ENCODE assay signal across 8 mouse cellular contexts in genomic region chr11:100298274-100299036, GRCm38 (mm10). TPM values are rescaled to one million over a fixed set of nuclear protein-coding genes. Genes with fewer than 3 reads are reported as not detected.
DNase-seq lines count a peak whose midpoint lies in the region; ATAC-seq lines count a peak whose summit lies in the region.

No protein-coding gene starts in this region.

- no peaks in the 10 kb centered on the region for H3K27me3 ChIP-seq in hindbrain, embryonic 15.5 days

- H3K9me3 ChIP-seq in hindbrain, embryonic 15.5 days: no peaks in the 10 kb centered on the region

- peak overlapping the region; percentile 47 for H3K4me2 ChIP-seq in hindbrain, embryonic 15.5 days

- 0 out of 2 replicates have a peak, but pooled peaks cover 5% of the 10 kb centered on the region for H3K4me1 ChIP-seq in hindbrain, embryonic 15.5 days (replicated peaks)

- DNase-seq in T-cell, adult 2 months (ENCODE audit: low spot score): peak; percentile 79
- DNase-seq in cerebellum, postnatal 36 days: peak; percentile 84 to 89
- DNase-seq in frontal cortex, postnatal 36 days (ENCODE audit: low spot score in 2 of 2): peak; percentile 82 to 87
- DNase-seq in left cerebral cortex, postnatal 10 days (ENCODE audit: extremely low spot score in 1 of 2, low spot score in 2 of 2): peak; percentile 63 to 81
- DNase-seq in right cerebral cortex, postnatal 25 days: peak; percentile 66
- peak; percentile 77 to 81 for DNase-seq in urinary bladder, postnatal 36 days (ENCODE audit: low spot score in 2 of 2)

- intact Hi-C loops in left cerebral cortex, postnatal 10 days (cut with DNase I): loop anchor here (5.0 kb wide), 2 partner anchors 836 to 921 kb away; no protein-coding TSS in a partner anchor

- 0 out of 2 replicates have a peak overlapping the region, but pooled peaks have one; percentile 10 for H3K9ac ChIP-seq in hindbrain, embryonic 15.5 days

- peak; percentile 69; the same call in 1 of the 2 replicates for ATAC-seq in hindbrain, embryonic 15.5 days (ENCODE audit: low FRiP score, low read depth)
- ATAC-seq in megakaryocyte progenitor cell, adult 5-6 weeks (replicated peaks; ENCODE audit: poor library complexity): peak; percentile 84

- peak overlapping the region; percentile 15; the same call in 1 of the 2 replicates for H3K4me3 ChIP-seq in hindbrain, embryonic 15.5 days

- 19% methylated on average over 18 of the region's 18 CpGs for WGBS in hindbrain, embryonic 15.5 days

- no peak overlapping the region for H3K27ac ChIP-seq in hindbrain, embryonic 15.5 days (replicated peaks)

- H3K36me3 ChIP-seq in hindbrain, embryonic 15.5 days: no peaks in the 10 kb centered on the region

RNA-seq across cellular contexts. Expression of gene Eif1, which starts 21.2 kb away (rescaled TPM):
- polyA plus RNA-seq in hindbrain, embryonic 15.5 days (2015; fragmentation: Nextera tagmentation; extraction: Ambion mirVana): 1,215 and 1,231 TPM in 2 replicates
- total RNA-seq in left cerebral cortex, postnatal 10 days (2021): 100 to 1,000 TPM; 770 to 774 TPM
- total RNA-seq in megakaryocyte progenitor cell, adult 5-6 weeks (2015): 1,262 and 1,322 TPM in 2 replicates
- 95.6 and 142 TPM in 2 replicates for total RNA-seq in megakaryocyte progenitor cell, adult 5-6 weeks (2017)

RNA-seq across cellular contexts. Expression of gene Krt42, which starts 28.8 kb away (rescaled TPM):
- polyA plus RNA-seq in hindbrain, embryonic 15.5 days (2015; fragmentation: Nextera tagmentation; extraction: Ambion mirVana): not detected in 2 replicates
- total RNA-seq in left cerebral cortex, postnatal 10 days (2021): not detected
- total RNA-seq in megakaryocyte progenitor cell, adult 5-6 weeks (2015): not detected in 2 replicates
- not detected in 2 replicates for total RNA-seq in megakaryocyte progenitor cell, adult 5-6 weeks (2017)

RNA-seq across cellular contexts. Expression of gene Gast, which starts 35.8 kb away (rescaled TPM):
- polyA plus RNA-seq in hindbrain, embryonic 15.5 days (2015; fragmentation: Nextera tagmentation; extraction: Ambion mirVana): 0.38 TPM in 1 of 2 replicates, not detected in the other
- total RNA-seq in left cerebral cortex, postnatal 10 days (2021): not detected
- not detected in 2 replicates for total RNA-seq in megakaryocyte progenitor cell, adult 5-6 weeks (2015)
- total RNA-seq in megakaryocyte progenitor cell, adult 5-6 weeks (2017): not detected in 2 replicates

RNA-seq across cellular contexts. Expression of gene Krt17, which starts 37.6 kb away (rescaled TPM):
- polyA plus RNA-seq in hindbrain, embryonic 15.5 days (2015; fragmentation: Nextera tagmentation; extraction: Ambion mirVana): 0.18 and 0.39 TPM in 2 replicates
- not detected for total RNA-seq in left cerebral cortex, postnatal 10 days (2021)
- total RNA-seq in megakaryocyte progenitor cell, adult 5-6 weeks (2015): not detected in 2 replicates
- total RNA-seq in megakaryocyte progenitor cell, adult 5-6 weeks (2017): not detected in 2 replicates

RNA-seq across cellular contexts. Expression of gene Krt16, which starts 49.8 kb away (rescaled TPM):
- polyA plus RNA-seq in hindbrain, embryonic 15.5 days (2015; fragmentation: Nextera tagmentation; extraction: Ambion mirVana): not detected in 2 replicates
- total RNA-seq in left cerebral cortex, postnatal 10 days (2021): not detected
- not detected in 2 replicates for total RNA-seq in megakaryocyte progenitor cell, adult 5-6 weeks (2015)
- not detected in 2 replicates for total RNA-seq in megakaryocyte progenitor cell, adult 5-6 weeks (2017)
